Mouse (Mus musculus) splenic B cell, adult 2 months (primary cell): ENCODE data around the gene Calm1.
"Not testable (repeated sequence)": the region's sequence is repeated elsewhere in the genome, so short reads cannot be mapped to it uniquely, and the experiment has no call there.

Experiments used
- DNase-seq: peaks from one replicate; pipeline ENCODE4 v3.0.0-alpha.2; 2011; ENCODE audit warnings: low read depth, low spot score
- H3K27me3 ChIP-seq: 2 replicates; pipeline ENCODE4 v1.6.1; 2012; ENCODE audit warnings: mild to moderate bottlenecking, low read length, moderate library complexity, mixed read lengths; ENCODE audit not compliant: control insufficient read depth, poor library complexity, insufficient read depth, severe bottlenecking
- H3K36me3 ChIP-seq: 2 replicates; pipeline ENCODE4 v1.6.1; 2012; ENCODE audit warnings: mild to moderate bottlenecking, low read length, moderate library complexity, mixed read lengths; ENCODE audit not compliant: control insufficient read depth, poor library complexity, insufficient read depth, severe bottlenecking

The Calm1 gene

DNA sequence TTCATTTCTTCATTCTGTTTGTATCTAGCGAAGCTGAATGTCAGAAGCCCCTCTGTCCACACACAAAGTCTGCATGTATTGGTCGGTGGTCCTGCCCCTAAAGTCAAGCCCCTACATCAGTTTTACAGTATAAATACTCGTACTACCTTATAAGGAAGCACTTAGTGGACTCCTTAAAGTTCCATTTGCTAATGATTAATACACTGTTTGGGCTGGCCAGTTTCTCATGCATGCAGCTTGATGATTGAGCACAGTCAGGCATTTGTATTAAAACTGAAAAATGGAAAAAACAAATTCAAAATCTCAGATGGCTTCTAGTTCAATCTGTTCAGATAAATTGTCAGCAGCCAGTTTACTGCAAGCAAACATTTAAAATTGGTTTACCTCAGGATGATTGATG, 7.3 kb downstream of the Calm1 start:
- DNase-seq: no peak
- Histone ChIP-seq H3K27me3 (no peaks in the 10 kb centered on the region), H3K36me3 (peaks cover 24% of the 10 kb centered on the region)

DNA sequence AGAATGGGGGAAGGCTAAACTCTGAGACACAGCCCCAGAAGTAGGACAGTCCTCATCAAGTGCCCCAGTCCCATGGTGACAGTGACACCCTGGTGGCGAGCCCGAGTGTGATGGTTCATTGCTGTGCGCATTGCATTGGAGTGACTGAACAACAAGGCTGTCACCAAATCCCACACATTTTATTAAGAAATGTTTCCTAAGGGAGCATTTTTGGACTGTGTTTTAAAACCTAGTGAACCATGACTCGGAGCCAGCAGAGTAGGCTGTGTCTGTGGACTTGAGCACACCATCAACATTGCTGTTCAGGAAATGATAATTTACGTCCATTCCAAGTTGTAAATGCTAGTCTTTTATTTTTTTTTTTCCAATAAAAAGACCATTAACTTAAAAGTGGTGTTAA, 7.7 kb downstream of the Calm1 start:
- H3K27me3 ChIP-seq: no peaks in the 10 kb centered on the region
- DNase-seq: no peak
- peaks cover 24% of the 10 kb centered on the region for H3K36me3 ChIP-seq

DNA sequence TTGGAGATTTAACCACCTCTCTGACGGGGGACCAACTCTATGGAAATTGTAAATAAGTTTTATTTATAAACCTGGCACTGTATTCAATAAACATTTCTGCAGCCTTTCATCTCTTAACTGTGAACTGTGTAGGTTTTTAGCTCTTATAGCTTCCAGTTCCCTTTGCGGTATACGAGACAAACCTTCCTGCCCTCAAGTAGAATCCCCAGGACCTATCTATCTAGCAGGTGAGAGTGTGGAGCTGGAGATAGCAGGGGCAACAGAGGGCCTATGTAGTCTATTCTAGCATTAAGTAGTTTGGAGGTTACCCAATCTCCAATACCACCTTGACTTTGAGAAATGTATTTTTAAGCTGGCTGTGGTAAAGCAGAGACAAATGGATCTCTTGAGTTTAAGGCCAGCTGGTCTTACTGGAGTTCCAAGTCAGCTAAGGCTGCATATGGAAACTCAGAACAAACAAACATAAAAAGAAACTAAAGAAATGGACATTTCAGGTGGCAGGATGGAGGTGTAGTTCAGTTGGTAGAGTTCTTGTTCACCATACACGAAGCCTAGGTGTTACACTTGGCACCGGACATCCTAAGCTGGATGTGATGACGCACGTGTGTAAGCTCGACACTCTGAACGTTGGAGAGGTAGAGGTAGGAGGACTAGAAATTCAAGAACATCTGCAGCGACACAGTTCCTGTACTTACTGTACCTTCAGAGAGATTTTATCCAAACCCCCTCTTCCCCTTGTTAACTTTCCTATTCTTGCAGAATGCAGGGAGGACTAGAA, 10.7 kb downstream of the Calm1 start:
- DNase-seq: no peak
- no peaks in the 10 kb centered on the region for H3K27me3 ChIP-seq
- H3K36me3 ChIP-seq: peaks cover 17% of the 10 kb centered on the region

DNA sequence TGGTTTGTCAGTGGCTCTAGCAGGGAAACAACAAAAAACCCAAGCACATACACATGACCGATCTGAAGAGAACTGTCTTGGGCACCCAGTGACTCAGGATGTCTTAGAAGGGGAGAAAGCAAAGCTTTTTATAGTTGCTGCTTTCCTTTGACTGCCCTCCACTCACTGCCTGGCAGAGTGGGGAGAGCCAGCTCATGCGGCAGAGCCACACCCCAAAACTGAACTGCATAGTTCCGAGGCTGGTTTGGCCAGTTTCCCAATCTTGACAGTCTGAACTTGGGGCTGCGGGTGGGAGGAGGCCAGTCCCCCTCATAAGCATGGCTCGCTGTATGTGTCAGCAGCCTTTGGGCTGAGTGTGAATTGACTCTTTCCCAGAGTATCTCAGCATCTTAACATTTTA, 11.7 kb downstream of the Calm1 start:
- no peaks in the 10 kb centered on the region for H3K27me3 ChIP-seq
- peaks cover 10% of the 10 kb centered on the region for H3K36me3 ChIP-seq
- peak; percentile 60 for DNase-seq

DNA sequence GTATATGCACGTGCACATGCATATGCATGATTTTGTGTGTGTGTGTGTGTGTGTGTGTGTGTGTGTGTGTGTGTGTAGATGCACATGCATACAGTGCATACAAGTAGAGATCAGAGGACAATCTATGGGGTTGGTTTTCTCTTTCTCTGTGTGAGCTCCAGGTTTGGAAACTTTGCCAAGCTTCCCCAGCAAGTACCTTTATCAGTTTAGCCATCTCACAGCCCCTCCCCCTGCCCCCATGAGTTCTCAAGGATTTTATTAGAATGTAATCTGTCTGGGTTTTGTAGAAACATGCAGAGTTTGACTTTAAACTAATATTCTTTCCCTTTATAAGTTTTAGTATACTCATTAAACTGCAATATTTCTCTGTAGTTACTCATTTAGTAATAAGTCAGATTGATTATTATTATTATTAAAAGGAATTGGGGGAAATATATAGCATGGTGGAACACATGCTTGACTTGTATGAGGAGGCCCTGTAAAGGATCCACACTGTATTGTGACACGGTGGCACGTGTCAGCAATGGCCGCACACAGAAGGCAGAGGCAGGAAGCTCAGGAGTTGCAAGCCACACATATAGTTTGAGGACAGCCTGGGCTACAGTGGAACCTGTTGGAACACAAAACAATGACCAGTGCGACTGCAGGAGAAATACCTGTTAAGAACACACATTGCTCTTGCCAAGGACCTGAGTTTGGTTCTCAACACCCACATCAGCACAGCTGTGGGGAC, 12.4 kb downstream of the Calm1 start:
- peaks cover 7% of the 10 kb centered on the region for H3K36me3 ChIP-seq
- no peak for DNase-seq
- no peaks in the 10 kb centered on the region for H3K27me3 ChIP-seq

DNA sequence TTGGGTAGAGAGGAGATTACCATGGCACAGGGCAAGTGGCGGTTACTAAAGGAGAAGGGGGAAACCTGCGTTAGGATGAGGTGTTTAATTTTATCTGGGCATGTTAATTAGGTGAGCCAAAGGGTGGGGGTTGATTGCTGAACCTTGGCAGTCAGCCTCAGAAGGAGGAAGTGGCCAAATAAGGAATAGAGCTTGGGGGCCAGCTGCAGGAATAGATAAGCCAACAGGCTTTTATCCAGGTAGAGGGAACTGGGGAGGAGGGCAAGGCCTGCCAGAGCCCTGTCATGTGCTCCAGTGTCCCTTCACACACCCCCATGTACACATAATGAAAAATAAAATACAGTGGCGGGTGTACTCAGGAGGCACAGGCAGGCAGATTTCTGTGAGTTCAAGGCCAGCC, 13.2 kb downstream of the Calm1 start:
- DNase-seq: peak; percentile 66
- Histone ChIP-seq H3K27me3 (no peaks in the 10 kb centered on the region), H3K36me3 (peaks cover 4% of the 10 kb centered on the region)

DNA sequence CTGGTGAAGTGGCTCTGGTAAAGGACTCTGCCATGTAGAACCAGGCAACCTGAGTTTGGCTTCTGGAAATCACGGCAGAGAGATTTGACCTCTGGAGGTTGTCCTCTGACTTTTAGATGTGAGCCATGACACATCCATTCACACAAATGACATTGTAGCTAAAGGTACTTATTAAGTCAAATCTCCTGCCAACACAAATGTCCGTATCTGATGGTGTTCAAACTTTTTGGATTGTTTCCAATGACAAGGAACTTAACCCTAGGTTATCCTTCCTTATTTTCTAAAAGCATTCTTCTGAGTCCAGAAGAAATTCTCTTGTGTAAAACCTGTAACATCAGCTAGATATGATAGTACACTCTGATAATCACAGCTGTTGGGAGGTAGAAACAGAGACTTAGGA, 13.9 kb downstream of the Calm1 start:
- no peak for DNase-seq
- no peaks in the 10 kb centered on the region for H3K27me3 ChIP-seq
- H3K36me3 ChIP-seq: peaks cover 4% of the 10 kb centered on the region

DNA sequence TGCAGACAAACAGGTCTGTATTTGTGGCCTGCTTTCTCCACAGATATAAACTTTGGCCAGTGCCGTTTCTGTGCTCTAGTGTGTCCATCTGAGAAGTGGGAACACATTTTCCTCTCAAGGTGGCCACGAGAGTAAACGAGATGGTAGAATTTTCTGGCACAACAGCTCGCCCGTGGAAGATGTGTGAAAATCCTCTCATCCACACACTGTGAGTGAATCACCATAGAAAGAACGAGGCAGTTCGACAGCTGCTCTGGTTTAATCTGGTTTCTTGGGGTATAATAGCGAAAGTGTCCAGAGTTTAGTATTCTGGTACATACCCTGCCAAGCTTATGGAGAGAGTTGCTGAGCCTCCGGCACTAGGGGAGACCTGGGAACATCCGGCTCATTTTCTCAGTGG, 14.9 kb downstream of the Calm1 start:
- no peak for DNase-seq
- Histone ChIP-seq H3K36me3 (no peaks in the 10 kb centered on the region), H3K27me3 (no peaks in the 10 kb centered on the region)

DNA sequence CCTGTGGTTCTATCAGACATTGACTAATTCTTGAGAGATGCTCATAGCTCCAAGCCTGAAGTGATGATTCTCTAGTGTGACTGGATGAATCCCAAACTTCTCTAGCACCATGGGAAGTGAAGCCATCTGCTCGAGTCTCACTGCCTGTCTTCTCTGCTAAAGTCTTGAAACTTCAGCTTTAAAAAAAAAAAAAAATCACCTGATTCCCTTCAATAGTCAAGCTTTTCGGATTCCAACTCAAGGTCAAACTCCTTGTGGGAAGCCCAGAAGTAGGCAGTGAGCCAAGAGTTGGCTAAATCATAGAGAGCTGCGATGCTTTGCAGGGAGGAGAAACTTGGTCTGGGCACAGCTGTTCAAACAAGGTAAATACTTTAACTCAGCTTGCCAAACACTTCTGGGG, 15.5 kb downstream of the Calm1 start:
- H3K36me3 ChIP-seq: no peaks in the 10 kb centered on the region
- no peaks in the 10 kb centered on the region for H3K27me3 ChIP-seq
- DNase-seq: no peak

DNA sequence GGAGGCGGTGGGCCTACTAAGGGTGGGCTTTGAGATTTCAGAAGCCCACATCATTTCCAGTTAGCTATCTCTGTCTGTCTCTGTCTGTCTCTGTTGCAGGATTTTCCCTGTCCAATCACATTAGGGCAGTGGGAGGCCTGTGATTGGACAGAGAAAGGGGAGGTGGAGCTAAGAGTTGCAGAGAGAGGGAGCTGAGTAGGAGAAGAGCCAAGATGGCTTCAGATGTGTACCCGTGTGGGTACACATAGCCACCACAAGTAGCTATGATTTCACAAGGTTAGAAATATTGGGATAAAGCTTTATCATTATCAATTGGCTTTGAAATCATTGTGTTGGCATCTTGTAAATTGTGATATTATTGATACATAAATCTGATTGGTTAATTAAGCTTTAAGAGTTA, 17.9 kb downstream of the Calm1 start:
- not testable (repeated sequence) for DNase-seq, H3K27me3 ChIP-seq, H3K36me3 ChIP-seq

DNA sequence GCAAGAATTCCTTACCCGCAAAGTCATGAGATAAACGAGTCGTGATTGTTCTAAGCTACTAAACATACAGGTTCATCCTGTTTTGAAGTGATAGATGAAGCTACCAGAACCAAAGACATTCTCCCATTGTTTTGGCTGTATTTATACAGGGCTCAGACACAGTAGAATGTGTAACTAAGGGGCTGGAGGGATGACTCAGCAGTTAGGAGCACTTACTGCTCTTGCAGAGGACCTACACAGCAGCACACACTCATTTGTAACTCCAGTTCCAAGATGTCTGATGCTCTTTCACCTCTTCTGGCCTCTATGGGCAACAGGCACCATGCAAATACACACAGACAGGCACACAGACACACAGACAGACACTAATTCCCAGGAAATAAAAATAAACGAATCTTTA, 20.8 kb downstream of the Calm1 start:
- Histone ChIP-seq H3K27me3 (no peaks in the 10 kb centered on the region), H3K36me3 (no peaks in the 10 kb centered on the region)
- DNase-seq: no peak

DNA sequence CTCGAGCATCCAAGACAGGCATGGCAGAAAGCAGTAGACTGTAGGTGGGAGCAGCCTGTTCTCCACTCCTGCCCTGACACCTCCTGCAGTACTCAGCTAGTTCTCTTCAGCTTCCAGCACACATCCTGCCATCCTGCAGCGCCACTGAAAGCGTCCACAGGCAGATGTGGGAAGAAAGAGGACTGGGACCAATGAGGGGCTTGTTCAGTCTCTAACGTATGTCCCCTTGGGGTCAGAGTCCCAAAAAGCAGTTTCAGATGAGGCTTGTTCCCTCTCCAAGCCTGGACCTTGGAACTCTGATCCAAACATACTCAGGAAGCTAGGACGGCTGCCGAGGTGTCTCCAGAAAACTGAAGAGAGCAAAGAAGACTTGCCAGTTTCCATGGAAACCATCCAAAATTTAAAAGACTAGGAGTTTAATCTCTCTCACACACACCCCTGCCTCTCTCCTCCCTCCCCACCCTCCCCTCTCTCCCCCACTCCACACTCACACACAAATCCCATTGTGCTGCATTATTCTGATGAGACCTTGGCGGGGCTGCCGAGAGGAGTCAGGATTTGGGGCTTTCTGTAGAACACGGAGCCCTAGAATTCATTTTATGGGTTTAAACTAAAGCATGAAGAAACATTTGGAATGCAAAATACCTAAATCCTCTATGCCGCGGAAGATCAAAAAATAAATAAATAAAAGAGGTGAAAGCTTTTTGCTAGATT, 22.5 kb downstream of the Calm1 start:
- Histone ChIP-seq H3K36me3 (no peaks in the 10 kb centered on the region), H3K27me3 (no peaks in the 10 kb centered on the region)
- DNase-seq: no peak

DNA sequence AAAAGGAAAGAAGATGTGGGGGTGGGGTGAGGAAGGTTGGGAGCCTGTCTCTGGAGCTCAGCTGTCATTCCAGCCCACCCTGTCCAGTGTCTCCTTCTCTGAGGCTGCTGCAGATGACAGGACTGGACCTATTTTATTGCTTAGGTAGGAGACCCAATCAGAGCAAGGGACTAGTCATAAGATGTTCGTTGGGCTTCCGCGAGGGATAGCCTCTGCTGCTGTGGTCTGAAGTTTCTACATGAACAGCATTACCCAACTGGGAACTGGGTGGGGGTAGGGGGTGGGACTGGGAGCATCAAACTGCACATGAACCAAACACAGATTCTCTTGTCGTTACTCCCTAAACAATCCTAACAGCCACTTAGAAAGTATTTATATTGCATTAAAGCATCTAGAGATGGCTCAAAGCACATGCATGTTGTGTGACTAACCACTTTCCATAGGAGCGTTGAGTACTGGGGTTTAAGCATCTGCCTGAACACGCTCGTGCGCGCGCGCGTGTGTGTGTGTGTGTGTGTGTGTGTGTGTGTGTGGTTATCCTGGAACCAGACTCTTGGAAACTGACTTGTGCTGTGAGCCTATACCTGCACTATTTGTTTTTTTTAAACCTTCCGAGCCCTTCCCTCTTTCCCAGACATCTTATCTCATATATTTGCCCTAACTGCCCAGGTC, 23.2 kb downstream of the Calm1 start:
- H3K36me3 ChIP-seq: no peaks in the 10 kb centered on the region
- no peaks in the 10 kb centered on the region for H3K27me3 ChIP-seq
- DNase-seq: no peak

DNA sequence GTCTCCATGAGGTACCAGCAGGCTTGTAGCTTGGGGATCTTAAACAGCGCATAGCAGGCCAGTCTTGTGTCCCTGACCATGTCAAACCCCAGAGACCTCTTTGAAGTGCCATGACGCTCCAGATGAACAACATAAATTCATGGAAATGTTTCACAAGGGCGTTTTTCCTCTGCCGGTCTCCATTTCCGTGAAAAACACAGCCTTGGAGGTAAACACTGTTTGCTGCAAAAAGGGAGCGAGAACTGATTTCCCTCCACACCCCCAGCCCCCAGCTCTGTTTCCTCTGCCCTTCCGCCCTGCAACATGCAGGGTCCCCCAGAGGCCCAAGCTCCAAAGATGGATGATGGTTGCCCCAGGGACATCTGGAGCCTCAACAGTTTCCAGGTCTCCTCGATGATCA, 24.3 kb downstream of the Calm1 start:
- Histone ChIP-seq H3K36me3 (no peaks in the 10 kb centered on the region), H3K27me3 (no peaks in the 10 kb centered on the region)
- DNase-seq: no peak

DNA sequence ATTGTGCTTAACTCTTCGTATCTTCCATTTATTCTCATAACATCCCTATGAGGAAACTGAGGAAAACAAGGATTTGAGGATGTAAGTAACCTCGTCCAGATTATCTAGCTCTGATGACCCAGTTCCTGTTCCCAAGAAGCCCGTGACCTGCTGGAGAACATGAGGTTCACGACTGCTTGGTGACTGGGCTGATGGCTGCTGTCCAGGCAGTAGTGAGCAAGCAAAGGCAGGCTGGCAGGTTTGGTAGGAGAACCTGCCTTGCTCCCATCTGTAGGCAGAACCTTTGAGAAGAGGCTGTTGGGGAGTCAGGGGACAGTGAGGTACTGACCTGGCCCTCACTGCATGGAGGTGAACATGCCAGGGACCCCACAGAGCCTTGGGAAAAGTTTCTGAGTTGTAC, 26.0 kb downstream of the Calm1 start:
- DNase-seq: no peak
- Histone ChIP-seq H3K36me3 (no peaks in the 10 kb centered on the region), H3K27me3 (no peaks in the 10 kb centered on the region)
